Mouse (Mus musculus) heart, embryonic 12.5 days (tissue): ENCODE measurements around the gene Sfxn4. TPM values are rescaled to one million over a fixed set of nuclear protein-coding genes. Genes with fewer than 3 reads are reported as not detected.

Source experiments
- ATAC-seq: fragments of 200-750 bp; cut with Nextera tagmentation; 2 replicates; pipeline ENCODE4 v1.8.0; 2017; ENCODE audit warnings: moderate TSS enrichment, moderate library complexity; ENCODE audit not compliant: insufficient number of reproducible peaks, low FRiP score
- H3K27ac ChIP-seq: fragments of 300-500 bp; sonication (generic); 2 replicates; pipeline ENCODE4 v1.5.1; 2016; ENCODE audit warnings: mild to moderate bottlenecking, moderate library complexity; ENCODE audit not compliant: poor library complexity, severe bottlenecking
- H3K27me3 ChIP-seq: fragments of 300-500 bp; sonication (generic); replicated peaks from 2 replicates; pipeline ENCODE4 v1.6.1; 2016; ENCODE audit warnings: mild to moderate bottlenecking, moderate library complexity
- H3K36me3 ChIP-seq: fragments of 300-500 bp; sonication (generic); 2 replicates; pipeline ENCODE4 v1.6.1; 2016; ENCODE audit warnings: mild to moderate bottlenecking, moderate library complexity
- H3K4me1 ChIP-seq: fragments of 300-500 bp; sonication (generic); replicated peaks from 2 replicates; pipeline ENCODE4 v1.6.1; 2016; ENCODE audit warnings: mild to moderate bottlenecking
- H3K4me2 ChIP-seq: fragments of 300-500 bp; sonication (generic); 2 replicates; pipeline ENCODE4 v1.6.1; 2016; ENCODE audit warnings: mild to moderate bottlenecking, moderate library complexity
- H3K4me3 ChIP-seq: fragments of 300-500 bp; sonication (generic); 2 replicates; pipeline ENCODE4 v1.5.1; 2016; ENCODE audit warnings: mild to moderate bottlenecking
- H3K9ac ChIP-seq: fragments of 300-500 bp; sonication (generic); 2 replicates; pipeline ENCODE4 v1.6.1; 2016; ENCODE audit warnings: mild to moderate bottlenecking, moderate library complexity
- H3K9me3 ChIP-seq: fragments of 300-500 bp; sonication (generic); replicated peaks from 2 replicates; pipeline ENCODE4 v1.6.1; 2016; ENCODE audit warnings: mild to moderate bottlenecking, moderate library complexity
- WGBS: fragments of 180-500 bp; shearing (Covaris S2); methylation state at CpG from one replicate; pipeline ENCODE4 v1.1.7; 2016; 5-methylcytosine and 5-hydroxymethylcytosine counted together
- polyA plus RNA-seq: library from polyadenylated mRNA; unstranded; fragments of >200 nt; fragmentation: Nextera tagmentation; extraction: Ambion mirVana; gene quantifications from 2 replicates; pipeline ENCODE4 v1.2.1, GENCODE M21; 2016

The Sfxn4 gene
- polyA plus RNA-seq, 1 experiment from 2014 or later = 7.2 TPM

DNA sequence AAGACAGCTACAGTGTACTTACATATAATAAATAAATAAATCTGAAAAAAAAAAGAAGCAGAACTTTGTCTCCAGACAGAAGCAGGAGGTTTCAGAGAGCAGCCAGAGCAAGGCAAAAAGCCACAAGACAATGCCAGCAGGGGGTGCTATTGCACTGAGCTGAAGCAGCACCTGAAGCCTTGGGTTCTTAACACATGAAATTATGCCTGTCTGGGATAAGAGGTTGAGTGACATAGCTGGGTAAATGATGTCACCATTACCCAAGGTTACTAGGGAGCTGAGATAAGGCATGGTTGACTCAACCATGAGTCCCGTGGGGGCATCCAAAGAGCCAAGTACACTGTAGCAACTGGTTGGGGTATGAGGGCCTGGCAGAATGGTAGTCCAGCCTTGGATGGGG is 23.5 kb downstream of the Sfxn4 start:
- Histone ChIP-seq H3K27me3 (no peaks in the 10 kb centered on the region), H3K36me3 (peaks cover 60% of the 10 kb centered on the region), H3K9me3 (no peaks in the 10 kb centered on the region), H3K4me2 (no peak overlapping the region), H3K9ac (no peak overlapping the region), H3K4me1 (peaks cover 11% of the 10 kb centered on the region; the same call in 1 of the 2 replicates), H3K4me3 (no peak overlapping the region), H3K27ac (no peak overlapping the region)
- no peak for ATAC-seq
- 47% methylated on average over 1 of the region's 1 CpGs for WGBS

DNA sequence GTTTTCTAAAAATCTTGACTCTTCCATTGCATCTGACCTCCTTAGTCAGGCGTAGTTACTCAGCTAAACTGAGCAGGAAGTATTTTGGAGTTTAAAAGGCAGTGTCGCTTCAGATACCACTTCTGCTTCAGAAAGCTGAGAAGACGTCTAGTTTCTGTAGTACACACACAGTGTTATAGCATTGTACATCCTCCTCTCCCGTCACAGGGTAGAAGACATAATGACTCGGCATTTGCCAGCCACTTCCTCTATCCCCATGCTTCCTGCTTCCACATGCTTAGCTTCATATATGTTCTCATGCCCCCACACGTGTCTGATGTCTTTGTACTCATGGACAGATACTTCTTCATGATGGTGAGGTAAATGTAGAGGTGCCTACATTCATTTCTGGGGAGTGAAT is 42.6 kb downstream of the Sfxn4 start:
- Histone ChIP-seq H3K27me3 (no peaks in the 10 kb centered on the region), H3K4me1 (no peaks in the 10 kb centered on the region), H3K9me3 (no peaks in the 10 kb centered on the region), H3K4me3 (no peak overlapping the region), H3K9ac (no peak overlapping the region), H3K36me3 (peaks cover 64% of the 10 kb centered on the region), H3K27ac (no peak overlapping the region), H3K4me2 (no peak overlapping the region)
- no peak for ATAC-seq
- 88% methylated on average over 6 of the region's 6 CpGs for WGBS

DNA sequence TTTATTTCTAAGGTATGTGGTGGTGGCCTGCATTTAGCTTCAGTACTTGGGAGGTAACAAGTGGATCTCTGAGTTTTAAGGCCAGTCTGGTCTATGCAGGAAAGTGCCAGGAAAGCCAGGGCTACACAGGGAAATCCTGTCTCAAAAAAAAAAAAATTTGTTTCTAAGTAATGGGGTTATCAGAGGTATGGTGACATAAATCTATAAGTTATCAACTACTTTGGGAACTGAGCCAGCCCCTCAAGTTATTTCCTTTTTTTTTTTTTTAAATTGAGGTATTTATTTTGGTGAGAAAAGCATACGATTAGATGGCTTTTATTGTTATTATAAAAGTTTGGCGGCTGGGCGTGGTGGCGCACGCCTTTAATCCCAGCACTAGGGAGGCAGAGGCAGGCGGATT is 48.1 kb downstream of the Sfxn4 start:
- Histone ChIP-seq H3K9ac (no peak overlapping the region), H3K36me3 (peaks cover 21% of the 10 kb centered on the region), H3K27ac (no peak overlapping the region), H3K4me3 (no peak overlapping the region), H3K9me3 (no peaks in the 10 kb centered on the region), H3K27me3 (no peaks in the 10 kb centered on the region), H3K4me1 (peaks cover 12% of the 10 kb centered on the region), H3K4me2 (no peak overlapping the region)
- no peak for ATAC-seq
- WGBS = 94% methylated on average over 6 of the region's 6 CpGs

DNA sequence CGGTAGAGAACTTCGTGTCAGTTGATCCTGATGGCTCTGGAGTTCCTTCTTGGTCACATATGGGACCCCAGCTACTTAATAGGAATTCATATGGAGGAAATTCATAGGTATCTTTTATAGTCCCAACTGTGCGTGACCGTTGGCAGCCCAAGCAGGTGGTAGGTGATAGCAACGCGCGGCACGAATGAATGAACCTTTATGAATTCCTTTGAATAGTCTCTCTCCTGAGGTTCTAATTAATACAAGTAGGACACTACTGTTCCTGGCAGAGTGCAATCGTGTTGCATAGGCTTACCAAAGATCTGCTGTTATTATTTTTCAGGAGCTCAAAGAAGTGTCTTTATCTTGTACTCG is 49.3 kb downstream of the Sfxn4 start:
- Histone ChIP-seq H3K9me3 (no peaks in the 10 kb centered on the region), H3K9ac (peak overlapping the region; percentile 86), H3K27ac (no peak overlapping the region), H3K27me3 (no peaks in the 10 kb centered on the region), H3K4me2 (peak overlapping the region; percentile 84), H3K36me3 (peaks cover 16% of the 10 kb centered on the region), H3K4me1 (peaks cover 12% of the 10 kb centered on the region), H3K4me3 (peak overlapping the region; percentile 77)
- ATAC-seq = no peak
- WGBS = 14% methylated on average over 10 of the region's 10 CpGs

DNA sequence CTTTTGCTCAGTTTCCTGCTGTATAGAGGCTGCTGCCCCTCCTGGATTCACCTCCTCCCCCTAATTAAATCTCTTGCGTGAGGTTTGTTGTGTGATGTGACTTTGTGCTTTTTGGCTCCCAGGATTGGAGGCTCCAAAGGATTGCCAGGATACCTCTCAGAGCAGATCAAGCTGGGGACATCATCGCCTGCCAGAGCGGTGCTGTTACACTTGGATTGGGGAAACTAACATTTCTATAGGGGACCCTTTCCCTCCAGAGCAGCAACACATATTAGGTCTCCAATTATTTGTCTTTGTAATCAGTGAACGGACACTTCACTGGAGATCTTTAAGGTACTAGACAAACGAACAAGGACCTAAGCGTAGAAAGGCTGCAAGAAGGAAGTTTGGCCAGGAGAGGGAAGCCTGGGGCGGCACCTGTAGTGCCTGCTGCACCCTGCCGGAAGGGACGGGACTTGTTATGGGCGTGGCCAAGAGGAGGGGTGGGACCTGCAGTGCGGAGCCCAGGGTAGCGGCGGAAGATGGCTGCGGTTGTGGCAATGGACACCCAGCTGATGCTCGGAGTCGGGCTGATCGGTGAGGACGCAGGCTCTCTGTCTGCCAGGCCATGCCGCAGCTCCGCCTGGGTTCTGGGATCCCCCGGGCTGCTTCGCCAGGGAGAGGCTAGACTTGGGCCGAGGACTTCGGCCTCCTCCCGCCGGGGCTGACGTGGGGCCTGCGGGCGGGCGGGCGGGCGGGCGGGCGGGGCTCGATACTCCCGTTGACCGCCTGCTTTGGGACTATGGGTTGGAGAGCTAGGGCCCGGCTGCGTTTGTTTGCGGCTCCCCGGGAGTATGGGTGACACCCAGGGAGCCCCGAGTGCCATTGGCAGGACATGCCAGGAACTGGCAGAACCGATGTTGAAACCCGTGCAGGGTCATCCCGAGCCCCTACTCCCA is 49.9 kb downstream of the Sfxn4 start, which contains the start of gene Fam45a:
Gene Fam45a, plus strand, starts transcription at position 488 of the 938 bp plus-strand sequence.
- Histone ChIP-seq H3K27ac (peak within 1 kb of the TSS; percentile 55), H3K4me2 (peak within 1 kb of the TSS; percentile 84), H3K27me3 (no peaks in the 10 kb centered on the region), H3K9me3 (no peaks in the 10 kb centered on the region), H3K4me1 (peaks cover 12% of the 10 kb centered on the region), H3K9ac (peak within 1 kb of the TSS; percentile 86), H3K4me3 (peak within 1 kb of the TSS; percentile 77), H3K36me3 (peaks cover 11% of the 10 kb centered on the region)
- 3% methylated on average over 34 of the region's 45 CpGs for WGBS
- ATAC-seq = peak; percentile 99

DNA sequence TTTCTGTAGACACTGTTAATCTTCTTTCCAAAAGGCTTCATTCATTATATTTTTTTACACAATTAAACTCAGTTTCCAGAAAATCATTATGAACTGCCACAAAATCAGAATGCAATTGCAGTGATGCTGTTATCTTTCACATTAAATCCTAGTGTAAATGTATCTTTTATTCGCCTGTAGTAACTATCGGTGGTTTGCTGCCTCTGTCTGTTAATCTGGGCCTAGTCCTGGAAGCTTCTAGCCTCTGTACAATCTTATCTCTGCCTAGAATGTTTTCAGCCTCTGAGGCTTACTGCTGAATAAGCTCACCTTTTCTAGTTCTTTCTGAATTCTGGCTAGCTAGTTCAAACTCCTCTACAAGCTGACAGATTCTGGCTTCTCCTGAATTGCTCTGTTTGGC is 51.4 kb downstream of the Sfxn4 start:
- H3K27ac ChIP-seq = no peak overlapping the region
- H3K4me3 ChIP-seq = no peak overlapping the region
- no peaks in the 10 kb centered on the region for H3K9me3 ChIP-seq
- no peaks in the 10 kb centered on the region for H3K27me3 ChIP-seq
- H3K4me2 ChIP-seq = no peak overlapping the region
- peaks cover 12% of the 10 kb centered on the region for H3K4me1 ChIP-seq
- WGBS = 60% methylated on average over 2 of the region's 2 CpGs
- no peak for ATAC-seq
- peaks cover 4% of the 10 kb centered on the region for H3K36me3 ChIP-seq
- H3K9ac ChIP-seq = no peak overlapping the region

DNA sequence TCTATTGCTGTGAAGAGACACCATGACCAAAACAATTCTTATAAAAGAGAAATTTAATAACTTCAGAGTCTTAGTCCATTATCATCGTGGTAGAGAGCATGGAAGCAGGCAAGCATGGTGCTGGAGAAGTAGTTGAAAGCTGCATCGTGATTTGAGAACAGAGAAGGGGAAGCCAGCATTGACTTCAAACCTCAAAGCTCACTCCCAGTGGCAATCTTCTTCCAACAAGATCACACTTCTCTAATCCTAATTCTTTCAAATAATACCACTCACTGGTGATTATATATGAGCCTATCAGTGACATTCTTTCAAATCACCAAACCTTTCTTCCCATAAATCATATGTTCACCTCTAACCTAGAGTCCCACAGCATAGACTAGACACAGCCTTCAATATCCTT is 56.4 kb downstream of the Sfxn4 start:
- Histone ChIP-seq H3K27ac (no peak overlapping the region), H3K9ac (no peak overlapping the region), H3K4me1 (no peaks in the 10 kb centered on the region), H3K4me2 (no peak overlapping the region), H3K27me3 (no peaks in the 10 kb centered on the region), H3K9me3 (no peaks in the 10 kb centered on the region), H3K36me3 (no peaks in the 10 kb centered on the region), H3K4me3 (no peak overlapping the region)
- ATAC-seq = no peak
- WGBS = 51% methylated on average over 2 of the region's 2 CpGs

DNA sequence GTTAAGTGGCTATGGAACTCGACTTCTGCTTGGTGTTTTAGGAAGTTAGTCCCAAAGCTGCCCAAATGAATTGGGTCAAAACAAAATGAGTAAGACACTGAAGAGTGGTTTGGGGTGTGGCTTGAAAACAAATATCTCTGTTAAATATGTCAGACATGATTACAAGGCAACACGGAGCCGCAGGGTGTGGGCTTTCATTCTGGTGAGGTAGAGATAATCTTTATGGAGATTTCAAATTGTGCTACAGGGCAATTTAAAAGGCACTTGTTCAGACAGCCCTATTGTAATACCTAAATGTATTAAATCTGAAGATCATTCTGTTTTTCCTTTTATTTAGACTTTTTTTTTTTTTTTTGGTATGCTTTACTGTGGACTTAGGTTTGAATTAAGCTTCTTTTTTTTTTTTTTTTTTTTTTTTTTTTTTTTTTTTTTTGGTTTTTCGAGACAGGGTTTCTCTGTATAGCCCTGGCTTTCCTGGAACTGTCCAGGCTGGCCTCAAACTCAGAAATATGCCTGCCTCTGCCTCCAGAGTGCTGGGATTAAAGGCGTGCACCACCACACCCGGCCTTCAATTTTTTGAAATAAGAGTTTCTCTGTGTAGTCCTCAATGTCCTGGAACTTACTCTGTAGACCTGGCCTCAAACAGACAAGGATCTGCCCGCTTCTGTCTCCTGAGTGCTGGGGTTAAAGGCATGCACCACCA is 61.3 kb downstream of the Sfxn4 start:
- Histone ChIP-seq H3K4me3 (no peak overlapping the region), H3K9me3 (no peaks in the 10 kb centered on the region), H3K27ac (no peak overlapping the region), H3K27me3 (no peaks in the 10 kb centered on the region; the same call in 1 of the 2 replicates), H3K36me3 (no peaks in the 10 kb centered on the region), H3K4me1 (no peaks in the 10 kb centered on the region), H3K9ac (no peak overlapping the region), H3K4me2 (no peak overlapping the region)
- ATAC-seq = peak; percentile 63
- 58% methylated on average over 7 of the region's 7 CpGs for WGBS

DNA sequence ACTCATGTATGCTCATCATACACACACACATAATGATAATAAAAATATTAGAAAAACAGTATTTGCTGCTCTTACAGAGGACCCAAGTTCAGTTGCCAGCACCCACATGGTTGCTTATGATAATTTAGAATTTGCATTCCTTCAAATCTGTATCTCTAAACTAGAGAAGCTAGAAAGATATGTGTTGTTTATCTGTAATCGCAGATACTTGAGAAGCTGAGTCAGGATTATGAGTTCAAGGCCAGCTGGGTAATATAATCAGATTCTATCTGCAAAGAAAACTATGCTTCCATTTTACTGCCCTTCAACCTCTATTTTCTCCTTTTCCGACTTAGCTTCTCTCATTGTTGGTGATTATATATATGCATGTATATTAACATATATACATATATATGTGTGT is 63.9 kb downstream of the Sfxn4 start:
- no peak overlapping the region for H3K4me3 ChIP-seq
- no peaks in the 10 kb centered on the region for H3K9me3 ChIP-seq
- H3K9ac ChIP-seq = no peak overlapping the region
- 90% methylated on average over 2 of the region's 2 CpGs for WGBS
- H3K4me1 ChIP-seq = no peaks in the 10 kb centered on the region
- H3K36me3 ChIP-seq = no peaks in the 10 kb centered on the region
- H3K27ac ChIP-seq = no peak overlapping the region
- H3K4me2 ChIP-seq = no peak overlapping the region
- H3K27me3 ChIP-seq = no peaks in the 10 kb centered on the region; the same call in 1 of the 2 replicates
- no peak for ATAC-seq

DNA sequence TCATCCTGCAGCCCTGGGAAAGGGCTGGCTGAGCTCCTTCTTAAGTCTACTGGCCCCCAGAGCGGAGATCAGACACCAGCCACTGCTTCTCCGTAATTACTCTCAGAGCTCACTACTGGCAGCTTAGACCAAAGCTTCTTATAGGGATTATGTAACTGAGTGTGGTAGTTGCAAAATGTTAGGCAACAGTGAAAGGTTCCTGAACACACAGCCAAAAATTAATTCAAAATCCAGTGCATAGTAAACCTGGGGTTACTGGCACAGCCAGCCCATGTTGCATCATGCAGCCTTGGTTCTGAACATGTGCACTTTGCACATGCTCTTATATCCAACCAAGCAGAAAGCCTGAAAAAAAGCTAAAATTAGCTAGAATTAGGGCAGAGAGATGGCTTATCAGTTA is 66.0 kb downstream of the Sfxn4 start:
- H3K4me2 ChIP-seq = no peak overlapping the region
- WGBS = 87% methylated on average over 2 of the region's 2 CpGs
- no peaks in the 10 kb centered on the region for H3K36me3 ChIP-seq
- H3K9ac ChIP-seq = no peak overlapping the region
- no peaks in the 10 kb centered on the region for H3K9me3 ChIP-seq
- no peaks in the 10 kb centered on the region; the same call in 1 of the 2 replicates for H3K27me3 ChIP-seq
- H3K4me3 ChIP-seq = no peak overlapping the region
- ATAC-seq = no peak
- H3K27ac ChIP-seq = no peak overlapping the region
- no peaks in the 10 kb centered on the region for H3K4me1 ChIP-seq

DNA sequence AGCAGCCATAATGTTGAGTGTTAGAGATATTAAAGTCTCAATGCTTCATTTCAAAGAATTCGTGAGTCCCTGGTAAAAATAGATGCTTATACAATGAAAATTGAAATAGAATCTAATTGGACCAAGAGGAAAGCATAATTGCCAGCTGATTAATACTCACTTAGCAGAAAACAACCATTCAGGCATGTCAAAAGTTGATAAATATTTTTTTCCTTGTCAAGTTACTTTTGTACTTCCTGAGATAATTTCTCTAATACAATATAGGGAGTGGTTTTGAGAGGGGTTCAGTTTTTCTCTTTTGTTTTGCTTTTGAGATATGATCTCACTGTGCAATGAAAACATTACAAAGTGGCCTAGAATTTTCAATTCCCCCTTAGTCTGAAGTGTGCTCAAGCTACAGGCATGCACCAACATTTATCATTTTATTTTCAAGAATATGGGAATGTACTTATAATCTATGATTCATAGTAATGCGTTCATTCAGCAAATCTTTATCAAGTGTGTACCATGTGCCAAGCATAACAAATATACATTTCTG is 68.0 kb downstream of the Sfxn4 start:
- Histone ChIP-seq H3K9ac (no peak overlapping the region), H3K4me3 (no peak overlapping the region), H3K36me3 (no peaks in the 10 kb centered on the region), H3K4me2 (no peak overlapping the region), H3K27me3 (no peaks in the 10 kb centered on the region; the same call in 1 of the 2 replicates), H3K4me1 (no peaks in the 10 kb centered on the region), H3K9me3 (no peaks in the 10 kb centered on the region), H3K27ac (no peak overlapping the region)
- 74% methylated on average over 2 of the region's 2 CpGs for WGBS
- no peak for ATAC-seq
